Mouse (Mus musculus) stomach, postnatal 0 days (tissue): ENCODE results near the gene Vcp. TPM values are rescaled to one million over a fixed set of nuclear protein-coding genes. Genes with fewer than 3 reads are reported as not detected.
A peak's percentile ranks its signal among the peaks of the same experiment; 100 is the strongest.

Source experiments
- ATAC-seq: fragments of 200-750 bp; cut with Nextera tagmentation; 2 replicates; pipeline ENCODE4 v1.8.0; 2017; ENCODE audit not compliant: low FRiP score, low TSS enrichment
- DNase-seq: peaks from one replicate; pipeline ENCODE4 v3.0.0-alpha.2; 2016; ENCODE audit warnings: low spot score
- H3K27ac ChIP-seq: fragments of 300-500 bp; sonication (generic); replicated peaks from 2 replicates; pipeline ENCODE4 v1.5.1; 2014; ENCODE audit warnings: mild to moderate bottlenecking, control low read depth
- H3K27me3 ChIP-seq: fragments of 300-500 bp; sonication (generic); 2 replicates; pipeline ENCODE4 v1.6.1; 2014; ENCODE audit warnings: low read length; ENCODE audit not compliant: control insufficient read depth, insufficient read depth
- H3K36me3 ChIP-seq: fragments of 300-500 bp; sonication (generic); 2 replicates; pipeline ENCODE4 v1.6.1; 2014; ENCODE audit warnings: low read length, mixed read lengths; ENCODE audit not compliant: control insufficient read depth, insufficient read depth
- H3K4me1 ChIP-seq: fragments of 300-500 bp; sonication (generic); replicated peaks from 2 replicates; pipeline ENCODE4 v1.6.1; 2014; ENCODE audit warnings: antibody characterized with exemption; ENCODE audit not compliant: control insufficient read depth, insufficient read depth
- H3K4me2 ChIP-seq: fragments of 300-500 bp; sonication (generic); replicated peaks from 2 replicates; pipeline ENCODE4 v1.6.1; 2014; ENCODE audit warnings: low read depth, mild to moderate bottlenecking, control low read depth, moderate library complexity
- H3K4me3 ChIP-seq: fragments of 300-500 bp; sonication (generic); 2 replicates; pipeline ENCODE4 v1.5.1; 2014; ENCODE audit warnings: low read depth, low read length, control low read depth
- H3K9ac ChIP-seq: fragments of 300-500 bp; sonication (generic); 2 replicates; pipeline ENCODE4 v1.6.1; 2014; ENCODE audit warnings: mild to moderate bottlenecking, low read length, control low read depth, mixed read lengths
- H3K9me3 ChIP-seq: fragments of 300-500 bp; sonication (generic); 2 replicates; pipeline ENCODE4 v1.6.1; 2016; ENCODE audit warnings: low read length; ENCODE audit not compliant: control insufficient read depth
- CTCF ChIP-seq: IDR thresholded peaks from 2 replicates; pipeline ENCODE4 v1.5.1; 2016; ENCODE audit warnings: antibody characterized with exemption, low read depth, mild to moderate bottlenecking, moderate library complexity
- EP300 ChIP-seq: optimal IDR thresholded peaks from 2 replicates; pipeline ENCODE3; 2016; ENCODE audit warnings: antibody characterized with exemption
- WGBS: fragments of 180-500 bp; shearing (Covaris S2); extraction: QIAGEN DNeasy Blood & Tissue Kit; methylation state at CpG from one replicate; pipeline ENCODE4 v1.1.7; 2014; 5-methylcytosine and 5-hydroxymethylcytosine counted together
- polyA plus RNA-seq: library from polyadenylated mRNA; unstranded; fragments of >200 nt; fragmentation: Nextera tagmentation; extraction: Ambion mirVana; gene quantifications from 2 replicates; pipeline ENCODE4 v1.2.1, GENCODE M21; 2015

The Vcp gene
- polyA plus RNA-seq, 1 experiment from 2014 or later, result 282 TPM

DNA sequence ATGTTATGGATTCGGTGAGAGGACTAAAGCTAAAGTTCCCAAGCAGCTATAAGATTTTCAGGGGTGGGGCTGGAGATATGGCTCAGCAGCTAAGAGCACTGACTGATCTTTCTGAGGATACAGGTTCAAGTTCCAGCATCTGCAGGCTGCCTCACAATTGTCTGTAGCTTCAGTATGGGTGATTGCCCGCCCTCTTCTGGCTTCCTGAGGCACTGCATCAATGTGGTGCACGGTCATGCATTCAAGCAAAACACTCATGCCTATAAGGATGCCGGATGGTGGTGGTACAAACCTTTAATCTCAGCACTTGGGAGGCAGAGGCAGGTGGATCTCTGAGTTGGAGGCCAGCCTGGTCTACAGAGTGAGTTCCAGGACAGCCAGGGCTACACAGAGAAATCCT lies 38.7 kb downstream of the Vcp start:
- H3K27me3 ChIP-seq, result no peaks in the 10 kb centered on the region
- TF ChIP-seq CTCF (peak; percentile 82), EP300 (no peak)
- H3K4me3 ChIP-seq, result no peak overlapping the region
- no peaks in the 10 kb centered on the region for H3K4me1 ChIP-seq
- no peak overlapping the region for H3K4me2 ChIP-seq
- peaks cover 2% of the 10 kb centered on the region; the same call in 1 of the 2 replicates for H3K36me3 ChIP-seq
- WGBS, result 22% methylated on average over 4 of the region's 4 CpGs
- DNase-seq, result peak; percentile 63
- no peak overlapping the region for H3K27ac ChIP-seq
- no peak overlapping the region for H3K9ac ChIP-seq
- H3K9me3 ChIP-seq, result no peaks in the 10 kb centered on the region
- no peak for ATAC-seq

DNA sequence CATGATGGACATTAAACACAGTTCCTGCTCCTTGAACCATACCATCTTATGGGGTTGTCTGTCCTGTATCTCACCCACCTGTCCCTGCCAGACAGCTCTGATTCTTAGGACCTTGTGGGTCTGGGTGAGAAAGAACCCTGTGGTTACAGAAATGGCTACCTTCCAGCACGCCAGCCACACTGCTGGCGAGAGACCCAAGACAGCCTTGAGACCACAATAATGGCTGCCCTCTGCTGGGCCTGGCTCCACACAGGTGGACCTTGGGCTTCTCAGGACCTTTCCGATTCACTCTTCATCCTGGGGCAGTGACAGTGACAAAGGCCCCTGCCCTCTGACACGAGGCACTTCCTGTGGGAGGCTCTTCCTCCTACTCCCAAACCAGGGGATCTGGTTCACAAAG lies 40.9 kb downstream of the Vcp start:
- DNase-seq, result no peak
- H3K4me3 ChIP-seq, result no peak overlapping the region
- no peaks in the 10 kb centered on the region for H3K9me3 ChIP-seq
- peaks cover 2% of the 10 kb centered on the region; the same call in 1 of the 2 replicates for H3K36me3 ChIP-seq
- TF ChIP-seq CTCF (no peak), EP300 (no peak)
- no peak overlapping the region for H3K27ac ChIP-seq
- H3K9ac ChIP-seq, result no peak overlapping the region
- no peaks in the 10 kb centered on the region for H3K27me3 ChIP-seq
- 66% methylated on average over 4 of the region's 4 CpGs for WGBS
- no peaks in the 10 kb centered on the region for H3K4me1 ChIP-seq
- H3K4me2 ChIP-seq, result no peak overlapping the region
- no peak for ATAC-seq

DNA sequence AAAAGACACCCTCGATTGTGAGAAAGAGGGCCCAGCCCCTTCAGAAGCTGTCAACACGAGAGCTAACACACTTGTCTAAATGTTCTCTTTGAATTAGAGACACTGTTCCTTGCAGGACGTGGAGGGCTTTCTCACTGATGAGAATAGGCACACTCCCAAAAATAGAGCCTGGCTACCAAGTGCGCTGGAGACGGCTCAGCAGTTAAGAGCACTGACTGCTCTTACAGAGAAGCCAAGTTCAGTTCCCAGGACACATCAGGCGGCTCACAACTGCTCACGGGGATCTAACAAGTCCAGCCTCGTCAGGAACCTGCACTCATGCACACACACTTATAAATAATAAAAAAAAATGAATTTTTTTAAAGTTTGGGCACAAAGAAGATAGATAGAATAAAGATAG lies 41.4 kb downstream of the Vcp start:
- Histone ChIP-seq H3K36me3 (peaks cover 2% of the 10 kb centered on the region; the same call in 1 of the 2 replicates), H3K9me3 (no peaks in the 10 kb centered on the region), H3K27me3 (no peaks in the 10 kb centered on the region), H3K4me1 (no peaks in the 10 kb centered on the region), H3K4me2 (no peak overlapping the region), H3K9ac (no peak overlapping the region), H3K27ac (no peak overlapping the region), H3K4me3 (no peak overlapping the region)
- ATAC-seq, result no peak
- TF ChIP-seq CTCF (no peak), EP300 (no peak)
- 61% methylated on average over 8 of the region's 8 CpGs for WGBS
- DNase-seq, result no peak

GRCm38 (mm10) chr4:42957979-42958378 lies 42.3 kb downstream of the Vcp start:
- H3K9me3 ChIP-seq, result no peaks in the 10 kb centered on the region
- TF ChIP-seq EP300 (no peak), CTCF (no peak)
- WGBS, result 81% methylated on average over 8 of the region's 8 CpGs
- no peaks in the 10 kb centered on the region for H3K4me1 ChIP-seq
- ATAC-seq (no peak), DNase-seq (no peak)
- H3K4me2 ChIP-seq, result no peak overlapping the region
- H3K36me3 ChIP-seq, result peaks cover 2% of the 10 kb centered on the region; the same call in 1 of the 2 replicates
- no peak overlapping the region for H3K27ac ChIP-seq
- H3K27me3 ChIP-seq, result no peaks in the 10 kb centered on the region
- no peak overlapping the region for H3K9ac ChIP-seq
- no peak overlapping the region for H3K4me3 ChIP-seq

GRCm38 (mm10) chr4:42957306-42957705 lies 43.0 kb downstream of the Vcp start:
- Histone ChIP-seq H3K27me3 (no peaks in the 10 kb centered on the region), H3K4me1 (no peaks in the 10 kb centered on the region), H3K27ac (no peak overlapping the region), H3K9me3 (no peaks in the 10 kb centered on the region), H3K4me2 (no peak overlapping the region), H3K4me3 (no peak overlapping the region), H3K36me3 (peaks cover 2% of the 10 kb centered on the region; the same call in 1 of the 2 replicates), H3K9ac (no peak overlapping the region)
- WGBS, result 82% methylated on average over 11 of the region's 11 CpGs
- no peak for TF ChIP-seq EP300
- no peak for TF ChIP-seq CTCF
- ATAC-seq, result no peak
- no peak for DNase-seq

DNA sequence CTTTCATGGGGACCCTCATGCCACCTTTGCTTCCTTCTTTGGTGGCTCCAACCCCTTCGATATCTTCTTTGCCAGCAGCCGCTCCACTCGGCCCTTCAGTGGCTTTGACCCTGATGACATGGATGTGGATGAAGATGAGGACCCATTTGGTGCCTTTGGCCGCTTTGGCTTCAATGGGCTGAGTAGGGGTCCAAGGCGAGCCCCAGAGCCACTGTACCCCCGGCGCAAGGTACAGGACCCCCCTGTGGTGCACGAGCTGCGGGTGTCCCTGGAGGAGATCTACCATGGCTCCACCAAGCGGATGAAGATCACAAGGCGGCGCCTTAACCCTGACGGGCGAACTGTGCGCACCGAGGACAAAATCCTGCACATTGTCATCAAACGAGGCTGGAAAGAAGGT lies 43.7 kb downstream of the Vcp start:
- 96% methylated on average over 17 of the region's 17 CpGs for WGBS

More for the DNA sequence above, 43.7 kb downstream of the Vcp start:
- H3K9me3 ChIP-seq, result no peaks in the 10 kb centered on the region
- H3K36me3 ChIP-seq, result peaks cover 2% of the 10 kb centered on the region; the same call in 1 of the 2 replicates
- DNase-seq, result no peak
- H3K27ac ChIP-seq, result no peak overlapping the region
- no peak overlapping the region for H3K4me3 ChIP-seq
- no peaks in the 10 kb centered on the region for H3K27me3 ChIP-seq
- no peak for ATAC-seq
- TF ChIP-seq CTCF (no peak), EP300 (no peak)
- no peak overlapping the region for H3K9ac ChIP-seq
- no peaks in the 10 kb centered on the region for H3K4me1 ChIP-seq
- no peak overlapping the region for H3K4me2 ChIP-seq
